Mouse (Mus musculus) ES-Bruce4 (cell line): ENCODE data around the gene Sgms1. TPM values are rescaled to one million over a fixed set of nuclear protein-coding genes. Genes with fewer than 3 reads are reported as not detected.

Source experiments
- H3K27ac ChIP-seq: 2 replicates; pipeline ENCODE4 v1.5.1; 2012; ENCODE audit warnings: low read length, inconsistent platforms; ENCODE audit not compliant: insufficient read depth
- H3K27me3 ChIP-seq: 2 replicates; pipeline ENCODE4 v1.6.1; 2012; ENCODE audit warnings: mild to moderate bottlenecking, low read length, inconsistent platforms; ENCODE audit not compliant: control insufficient read depth, poor library complexity, insufficient read depth, severe bottlenecking
- H3K36me3 ChIP-seq: 2 replicates; pipeline ENCODE4 v1.6.1; 2012; ENCODE audit warnings: inconsistent platforms, mild to moderate bottlenecking, low read length, moderate library complexity; ENCODE audit not compliant: control insufficient read depth, poor library complexity, insufficient read depth, severe bottlenecking
- H3K4me1 ChIP-seq: one replicate; pipeline ENCODE4 v1.8.1; 2011; ENCODE audit warnings: low read length; ENCODE audit not compliant: control insufficient read depth, insufficient read depth
- H3K4me3 ChIP-seq: 2 replicates; pipeline ENCODE4 v1.5.1; 2011; ENCODE audit warnings: low read depth, mild to moderate bottlenecking, low read length
- H3K9ac ChIP-seq: 2 replicates; pipeline ENCODE4 v1.6.1; 2012; ENCODE audit warnings: low read depth, mild to moderate bottlenecking, inconsistent platforms; ENCODE audit not compliant: poor library complexity, severe bottlenecking
- H3K9me3 ChIP-seq: replicated peaks from 2 replicates; pipeline ENCODE4 v1.6.1; 2012; ENCODE audit warnings: mild to moderate bottlenecking, low read length, inconsistent platforms; ENCODE audit not compliant: control insufficient read depth, poor library complexity, insufficient read depth, severe bottlenecking
- CTCF ChIP-seq: IDR thresholded peaks from one replicate; pipeline ENCODE4 v1.8.1; 2011; ENCODE audit warnings: low read depth, low read length
- EP300 ChIP-seq: IDR thresholded peaks from 2 replicates; pipeline ENCODE4 v1.6.1; 2011; ENCODE audit warnings: low read depth, low read length; ENCODE audit not compliant: insufficient read depth
- POLR2A ChIP-seq: IDR thresholded peaks from one replicate; pipeline ENCODE4 v1.8.1; 2011; ENCODE audit warnings: low read length; ENCODE audit not compliant: insufficient read depth
- polyA plus RNA-seq: library from polyadenylated mRNA; stranded (reverse); fragments of >200 nt; gene quantifications from 2 replicates; pipeline ENCODE4 v1.2.4, GENCODE M21; 2011; ENCODE audit warnings: low read depth; ENCODE audit not compliant: missing spikeins, insufficient read depth, insufficient read length

Sgms1 gene
- polyA plus RNA-seq, 1 experiment: 69.7 TPM

GRCm38 (mm10) chr19:32239459-32239792 is 150.1 kb downstream of the Sgms1 start:
- H3K4me3 ChIP-seq: no peak overlapping the region
- TF ChIP-seq CTCF (no peak), EP300 (no peak), POLR2A (no peak)

DNA sequence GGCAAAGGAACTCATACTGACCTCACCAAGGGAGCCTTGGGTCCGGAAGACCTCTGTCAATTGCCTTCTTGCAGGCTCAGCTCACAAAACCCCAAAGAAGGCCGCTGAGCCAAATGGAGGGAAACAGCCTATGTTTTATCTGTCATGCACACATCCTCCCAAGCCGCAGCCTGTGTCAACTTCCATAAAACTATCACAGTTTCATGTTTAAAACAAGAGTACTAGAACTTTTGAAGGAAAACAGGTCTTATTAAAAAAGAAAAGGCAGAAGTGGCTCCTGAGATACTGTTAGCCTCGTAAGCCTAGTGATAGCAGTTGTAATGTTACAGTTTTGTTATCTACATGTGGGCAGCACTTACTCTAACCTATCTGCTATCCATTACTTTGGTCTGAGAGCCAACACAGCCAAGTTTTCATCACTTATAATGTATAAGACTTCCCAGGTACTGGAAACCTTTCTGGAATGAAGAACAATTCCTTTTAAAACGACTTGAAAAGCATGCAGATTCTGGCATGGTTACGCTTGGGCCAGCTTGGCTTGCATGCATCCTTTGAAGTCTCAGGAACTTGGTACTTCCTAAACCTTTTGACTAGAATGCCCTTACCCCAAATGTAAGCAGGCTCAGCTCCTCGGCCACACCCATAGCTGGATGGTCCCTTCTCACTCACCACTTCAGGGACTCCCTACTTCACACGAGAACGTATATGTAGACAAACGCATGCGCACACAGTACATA is 150.6 kb downstream of the Sgms1 start:
- no peaks in the 10 kb centered on the region for H3K27me3 ChIP-seq
- no peak overlapping the region; the same call in 1 of the 2 replicates for H3K9ac ChIP-seq
- H3K4me1 ChIP-seq: peaks cover 7% of the 10 kb centered on the region
- TF ChIP-seq EP300: no peak
- no peak for TF ChIP-seq CTCF
- TF ChIP-seq POLR2A: no peak
- no peaks in the 10 kb centered on the region; the same call in 1 of the 2 replicates for H3K9me3 ChIP-seq
- no peak overlapping the region for H3K4me3 ChIP-seq
- no peaks in the 10 kb centered on the region for H3K36me3 ChIP-seq
- peak overlapping the region; percentile 49 for H3K27ac ChIP-seq

More at GRCm38 (mm10) chr19:32239459-32239792, 150.1 kb downstream of the Sgms1 start:
- H3K27me3 ChIP-seq: no peaks in the 10 kb centered on the region
- peaks cover 7% of the 10 kb centered on the region for H3K4me1 ChIP-seq
- no peaks in the 10 kb centered on the region for H3K36me3 ChIP-seq
- peak overlapping the region; percentile 39; the same call in 1 of the 2 replicates for H3K27ac ChIP-seq
- no peaks in the 10 kb centered on the region; the same call in 1 of the 2 replicates for H3K9me3 ChIP-seq
- H3K9ac ChIP-seq: no peak overlapping the region

- no peak overlapping the region for H3K4me3 ChIP-seq
- no peaks in the 10 kb centered on the region for H3K36me3 ChIP-seq
- H3K27ac ChIP-seq: 0 out of 2 replicates have a peak overlapping the region, but pooled peaks have one; percentile 49
- TF ChIP-seq EP300: no peak
- TF ChIP-seq CTCF: no peak
- no peak for TF ChIP-seq POLR2A
- peaks cover 9% of the 10 kb centered on the region for H3K4me1 ChIP-seq
- no peak overlapping the region for H3K9ac ChIP-seq
- no peaks in the 10 kb centered on the region for H3K9me3 ChIP-seq
- H3K27me3 ChIP-seq: no peaks in the 10 kb centered on the region
These were observed 151.8 kb downstream of the Sgms1 start for GRCm38 (mm10) chr19:32237685-32238084.

- peaks cover 12% of the 10 kb centered on the region for H3K4me1 ChIP-seq
- no peak overlapping the region for H3K27ac ChIP-seq
- no peaks in the 10 kb centered on the region for H3K27me3 ChIP-seq
- TF ChIP-seq EP300 (no peak), POLR2A (no peak), CTCF (no peak)
- no peak overlapping the region for H3K4me3 ChIP-seq
- H3K9ac ChIP-seq: no peak overlapping the region
- H3K36me3 ChIP-seq: no peaks in the 10 kb centered on the region
- H3K9me3 ChIP-seq: no peaks in the 10 kb centered on the region
These were observed 152.3 kb downstream of the Sgms1 start for GRCm38 (mm10) chr19:32237173-32237583.

- Histone ChIP-seq H3K27ac (no peak overlapping the region), H3K4me3 (no peak overlapping the region), H3K4me1 (peaks cover 16% of the 10 kb centered on the region), H3K36me3 (no peaks in the 10 kb centered on the region), H3K9me3 (no peaks in the 10 kb centered on the region), H3K9ac (no peak overlapping the region), H3K27me3 (no peaks in the 10 kb centered on the region)
- TF ChIP-seq EP300: no peak
These were observed 154.6 kb downstream of the Sgms1 start for GRCm38 (mm10) chr19:32234717-32235434.

DNA sequence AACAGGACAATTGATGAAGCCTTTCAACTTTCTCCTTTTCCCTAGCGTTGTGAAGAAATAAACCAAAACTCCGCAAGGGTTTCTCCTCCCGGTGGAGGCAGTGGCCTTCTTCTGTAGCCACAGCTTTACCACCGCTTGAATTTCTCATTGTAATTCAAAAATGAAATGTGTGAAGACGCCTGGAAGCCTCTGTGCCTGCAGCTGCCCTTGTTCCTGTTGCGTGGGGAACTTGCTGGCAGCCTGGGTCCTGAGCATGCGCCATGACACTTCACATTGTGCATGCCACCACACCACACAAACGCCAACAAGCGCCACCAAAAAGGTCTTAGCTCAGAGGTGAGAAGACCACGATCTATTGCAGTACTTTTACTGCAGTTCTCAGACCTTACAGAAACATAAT is 158.2 kb downstream of the Sgms1 start:
- H3K27me3 ChIP-seq: no peaks in the 10 kb centered on the region
- H3K9me3 ChIP-seq: no peaks in the 10 kb centered on the region
- no peak for TF ChIP-seq POLR2A
- no peak for TF ChIP-seq EP300
- TF ChIP-seq CTCF: no peak
- H3K27ac ChIP-seq: no peak overlapping the region
- H3K4me3 ChIP-seq: no peak overlapping the region
- H3K9ac ChIP-seq: no peak overlapping the region
- no peaks in the 10 kb centered on the region for H3K36me3 ChIP-seq
- H3K4me1 ChIP-seq: peaks cover 10% of the 10 kb centered on the region
